Mouse (Mus musculus) brain, embryonic 18.5 days (tissue): ENCODE measurements around the gene Lgmn.

Experiments used
- DNase-seq: peaks from one replicate; pipeline ENCODE4 v3.0.0-alpha.2; 2012; ENCODE audit warnings: low read depth, low spot score

Gene Lgmn

DNA sequence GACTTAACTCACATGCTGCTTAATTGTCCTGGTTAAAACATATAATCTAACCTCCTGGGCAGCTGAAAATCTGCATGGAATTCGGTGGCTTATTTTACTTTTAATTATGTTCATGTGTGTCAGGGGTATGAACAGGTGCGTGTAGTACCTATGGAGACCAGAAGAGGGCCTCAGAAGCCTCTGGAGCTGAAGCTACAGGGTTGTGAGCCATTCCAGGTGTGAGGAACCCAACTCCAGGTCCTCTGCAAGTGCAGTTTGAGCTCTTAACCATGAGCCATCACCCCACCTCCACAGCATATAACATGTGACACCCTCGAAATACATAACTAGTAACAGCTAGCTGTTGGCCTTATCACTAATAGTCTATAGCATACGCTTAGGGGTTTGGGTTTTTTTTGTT is 47.6 kb downstream of the Lgmn start:
- no peak for DNase-seq

DNA sequence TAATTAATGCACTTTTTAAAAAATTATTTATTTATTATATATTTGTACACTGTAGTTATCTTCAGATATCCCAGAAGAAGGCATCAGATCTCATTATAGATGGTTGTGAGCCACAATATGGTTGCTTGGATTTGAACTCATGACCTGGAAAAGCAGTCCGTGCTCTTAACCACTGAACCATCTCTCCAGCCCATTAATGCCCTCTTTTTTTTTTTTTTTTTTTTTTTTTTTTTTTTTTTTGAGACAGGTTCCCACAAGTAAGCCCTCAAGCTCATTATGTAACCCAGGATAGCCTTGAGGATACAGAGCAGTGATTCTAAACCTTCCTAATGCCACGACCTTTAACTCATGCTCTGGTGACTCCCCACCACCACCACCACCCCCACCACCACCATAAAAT is 48.5 kb downstream of the Lgmn start:
- DNase-seq: no peak

GRCm38 (mm10) chr12:102390042-102390441 is 49.6 kb downstream of the Lgmn start:
- no peak for DNase-seq

GRCm38 (mm10) chr12:102387219-102387917 is 52.2 kb downstream of the Lgmn start:
- peak; percentile 49 for DNase-seq

- no peak for DNase-seq
These were observed 54.8 kb downstream of the Lgmn start for GRCm38 (mm10) chr12:102384819-102385218.

GRCm38 (mm10) chr12:102383288-102383687 is 56.3 kb downstream of the Lgmn start:
- DNase-seq: no peak

DNA sequence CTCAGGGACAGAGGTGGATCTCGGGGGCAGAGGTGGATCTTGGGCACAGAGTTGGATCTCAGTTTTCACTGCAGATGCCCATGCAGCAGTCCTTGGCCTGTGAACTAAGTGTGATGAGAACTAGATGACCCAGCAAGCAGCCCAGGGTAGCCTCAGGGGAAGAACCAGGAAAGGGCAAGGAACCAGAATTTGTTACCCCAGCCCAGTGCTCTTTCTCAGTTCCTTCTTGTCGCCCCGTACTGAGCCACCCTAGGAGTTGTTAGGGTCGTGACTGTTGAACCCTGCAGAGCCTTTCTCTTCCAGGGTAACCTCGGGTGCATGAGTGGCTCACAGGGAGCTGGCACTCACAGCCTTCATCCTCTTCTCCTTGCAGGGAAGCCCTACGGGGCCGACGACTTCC is 57.4 kb downstream of the Lgmn start:
- DNase-seq: no peak

GRCm38 (mm10) chr12:102372322-102372721 is 67.3 kb downstream of the Lgmn start:
- no peak for DNase-seq

DNA sequence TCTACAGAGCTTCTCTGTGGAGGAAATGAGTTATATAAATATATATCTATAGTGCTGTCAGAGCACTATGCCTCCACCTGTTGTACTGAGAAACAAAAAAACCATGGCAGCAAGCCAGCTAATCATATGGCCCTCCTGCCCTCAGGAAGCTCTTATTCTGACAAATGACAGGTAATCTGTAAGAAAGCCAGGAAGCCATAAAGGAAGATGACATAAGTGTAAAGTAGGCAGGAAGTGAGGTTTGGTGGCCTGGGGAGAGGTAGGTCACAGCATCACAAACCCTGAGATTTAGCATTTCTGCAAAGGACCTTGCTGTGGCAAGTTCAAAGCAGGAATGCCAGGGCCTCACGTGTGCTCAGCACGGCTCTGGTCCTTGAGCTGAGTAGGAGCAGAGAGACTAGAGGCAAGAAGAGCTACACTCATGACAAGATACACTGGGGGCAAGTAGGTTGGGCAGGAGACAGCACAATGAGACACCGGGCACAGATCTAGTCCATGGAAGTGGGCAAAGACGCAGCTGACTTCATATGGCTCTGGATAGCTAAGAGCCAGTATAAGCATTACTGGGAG is 68.6 kb downstream of the Lgmn start:
- DNase-seq: no peak

GRCm38 (mm10) chr12:102369488-102370235 is 70.0 kb downstream of the Lgmn start:
- DNase-seq: no peak

GRCm38 (mm10) chr12:102368556-102368955 is 71.1 kb downstream of the Lgmn start:
- DNase-seq: no peak

- DNase-seq: no peak
These were observed 71.5 kb downstream of the Lgmn start for GRCm38 (mm10) chr12:102368066-102368465.

- DNase-seq: no peak
These were observed 72.5 kb downstream of the Lgmn start for GRCm38 (mm10) chr12:102367075-102367474.

DNA sequence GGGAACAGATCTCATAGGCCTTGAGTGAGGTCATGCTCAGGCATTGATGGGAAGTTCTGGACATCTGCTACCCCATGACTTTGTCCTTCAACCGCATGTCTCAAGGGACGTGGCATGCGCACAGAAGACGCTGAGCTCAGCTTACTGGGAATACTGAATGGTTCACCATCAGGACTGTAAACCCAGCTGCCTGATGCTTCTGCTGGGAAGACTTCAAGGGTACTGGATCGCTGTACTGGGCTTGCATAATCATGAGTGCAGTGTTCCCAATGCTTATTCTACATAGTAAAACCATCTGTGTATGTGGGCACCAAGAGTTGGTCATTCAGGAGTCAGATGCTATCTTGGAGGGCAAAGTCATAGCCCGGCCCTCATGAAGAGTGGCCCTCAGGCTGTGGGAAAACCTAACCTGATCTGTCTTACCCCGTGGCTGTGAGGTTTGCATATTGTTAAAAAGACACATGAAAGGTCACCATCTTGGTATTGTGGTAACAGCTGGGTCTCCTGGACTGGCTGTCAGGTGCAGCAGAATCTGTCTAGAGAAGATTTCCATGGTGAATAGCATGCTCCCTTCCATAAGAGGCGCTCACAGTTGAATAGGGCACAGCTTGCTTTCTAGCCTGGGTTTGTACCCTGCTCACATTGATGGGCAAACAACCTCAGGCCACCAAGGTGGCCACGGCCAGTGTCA is 73.3 kb downstream of the Lgmn start:
- no peak for DNase-seq

- DNase-seq: no peak
These were observed 74.6 kb downstream of the Lgmn start for GRCm38 (mm10) chr12:102365016-102365415.

GRCm38 (mm10) chr12:102361189-102362161 is 78.1 kb downstream of the Lgmn start:
- no peak for DNase-seq

DNA sequence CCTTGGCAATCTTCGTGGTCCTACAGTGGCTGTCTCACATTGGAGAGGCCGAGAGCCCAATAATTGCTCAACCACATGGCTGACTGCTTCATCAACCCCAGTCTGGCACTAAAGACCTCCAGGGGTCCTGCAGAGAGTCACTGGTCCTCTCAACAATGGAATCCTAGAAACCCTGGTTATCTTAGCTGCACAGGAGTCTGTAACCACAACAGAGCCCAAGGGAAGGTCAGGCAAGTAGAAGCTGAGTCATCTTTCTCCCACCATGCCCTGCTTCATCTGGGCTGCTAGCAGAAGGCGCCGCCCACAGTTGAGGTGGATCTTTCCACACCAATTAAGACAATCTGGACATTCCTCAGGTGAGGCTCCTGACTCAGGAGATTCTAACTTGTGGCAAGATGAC is 80.2 kb downstream of the Lgmn start:
- no peak for DNase-seq

DNA sequence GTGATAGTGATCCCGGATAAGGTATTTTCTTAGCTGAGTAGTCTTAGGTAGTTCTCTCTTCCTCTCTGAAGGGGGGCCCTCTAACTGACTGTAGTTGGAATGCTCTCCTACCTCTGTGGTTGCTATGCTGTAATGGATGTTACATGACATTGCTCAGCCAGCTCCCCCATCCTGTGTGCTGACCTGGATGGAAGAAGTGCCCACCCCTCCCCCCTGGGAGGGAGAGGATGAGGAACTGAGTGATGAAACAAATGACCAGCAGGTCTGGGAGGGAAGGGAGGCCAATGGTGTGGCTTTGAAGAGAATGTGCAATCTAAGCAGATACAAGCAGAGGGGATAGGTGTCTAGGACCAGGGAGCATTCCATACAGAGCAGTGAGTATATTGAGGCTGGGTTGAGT is 82.8 kb downstream of the Lgmn start:
- DNase-seq: no peak

- DNase-seq: no peak
These were observed 83.8 kb downstream of the Lgmn start for GRCm38 (mm10) chr12:102355784-102356183.

DNA sequence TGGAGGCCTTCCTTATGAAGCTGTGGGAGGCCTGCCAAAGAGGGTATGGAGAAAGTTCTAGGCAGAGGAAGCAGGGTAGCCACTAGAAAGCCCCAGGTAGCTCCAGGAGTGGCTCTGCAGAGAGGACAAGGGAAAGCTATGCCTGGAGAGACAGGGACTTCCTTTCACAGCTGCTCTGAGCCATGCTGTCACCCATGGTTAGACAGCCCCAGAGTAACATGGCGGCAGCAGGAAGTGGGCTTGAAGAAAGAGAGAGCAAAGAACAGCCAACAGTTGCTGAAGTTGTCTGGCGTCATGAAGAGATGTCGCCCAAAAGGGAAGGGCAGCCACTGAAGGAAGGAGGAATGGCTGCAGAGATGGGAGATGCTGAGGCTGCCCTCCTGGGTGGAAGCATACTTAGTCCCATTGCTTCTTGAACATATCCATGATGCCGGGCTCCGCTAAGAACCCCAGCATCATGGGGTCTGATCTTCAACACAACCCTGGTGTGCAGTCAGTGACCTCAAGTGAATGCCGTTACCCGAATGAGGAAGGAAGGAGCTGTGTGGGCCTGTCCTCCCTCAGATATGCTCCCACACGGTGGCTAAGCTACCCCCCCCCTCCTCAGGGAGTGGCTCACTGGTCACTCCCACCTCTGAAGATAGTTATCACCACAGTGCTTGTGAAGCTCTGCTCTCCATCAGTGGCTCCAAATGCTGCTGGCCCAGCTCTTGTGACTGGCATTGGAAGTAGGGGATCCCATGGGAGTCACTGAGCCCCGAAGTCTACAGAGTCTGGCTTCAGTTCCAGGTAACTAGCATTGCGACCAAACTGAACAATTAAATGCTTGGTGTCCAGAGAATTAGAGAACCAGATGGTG is 85.3 kb downstream of the Lgmn start:
- no peak for DNase-seq
